Mouse (Mus musculus): ENCODE data around the gene Tubb2a. TPM values are rescaled to one million over a fixed set of nuclear protein-coding genes. Genes with fewer than 3 reads are reported as not detected.

Tubb2a gene
- total and polyA plus RNA-seq, 3 experiments: 17.6 to 43.0 (median 26.1) TPM

DNA sequence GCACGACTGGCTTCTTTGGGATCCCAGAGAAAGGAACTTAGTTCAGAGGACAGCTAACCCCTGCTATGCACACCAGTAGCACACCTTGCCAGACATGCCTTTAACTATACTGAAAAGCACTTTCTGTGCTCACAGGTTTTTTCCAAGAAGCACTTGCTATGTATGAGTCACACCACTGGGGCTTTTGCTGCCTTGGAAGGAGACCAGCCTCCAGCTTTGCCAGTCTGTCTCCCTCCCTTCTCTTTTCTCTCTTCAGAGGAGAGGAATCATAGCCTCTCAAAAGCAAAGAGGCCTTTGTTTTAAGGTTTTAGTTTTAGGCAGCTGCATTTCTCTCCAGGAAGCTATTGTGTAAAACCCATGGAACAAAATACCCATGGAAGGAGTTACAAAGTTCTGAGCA is 11.5 kb downstream of the Tubb2a start:
- H3K9me3 ChIP-seq (replicated peaks; ENCODE audit: low read length): no peaks in the 10 kb centered on the region
- in situ Hi-C loops (cut with MboI; ENCODE audit: low pct_ligation_motif_present, low pct_unique_long_range_greater_than_20kb, low sequenced_read_pairs) (no loop called here), dilution Hi-C loops (cut with MboI; ENCODE audit: extremely low pct_ligation_motif_present, extremely low pct_unique_long_range_greater_than_20kb, low sequenced_read_pairs) (no loop called here)
- H3K4me3 ChIP-seq (replicated peaks in 1 of 3; ENCODE audit: low read depth in 2 of 3, low read length in 2 of 3, poor library complexity in 1 of 3): no peak overlapping the region
- DNase-seq (ENCODE audit: extremely low read depth): no peak
- no peaks in the 10 kb centered on the region for H3K4me1 ChIP-seq (ENCODE audit: control insufficient read depth in 1 of 2, insufficient read depth in 2 of 2)
- H3K36me3 ChIP-seq (replicated peaks in 1 of 2; ENCODE audit: control insufficient read depth in 1 of 2, insufficient read depth in 1 of 2, low read length in 1 of 2): peaks cover 2 to 30% of the 10 kb centered on the region in 2 experiments
- H3K79me2 ChIP-seq (replicated peaks; ENCODE audit: control insufficient read depth, extremely low read depth, insufficient read depth, poor library complexity, severe bottlenecking): no peaks in the 10 kb centered on the region
- H3K9ac ChIP-seq (ENCODE audit: insufficient read depth, low read depth): no peak overlapping the region
- TF ChIP-seq TCF12 (IDR thresholded peaks at IDR 0.05; ENCODE audit: low read depth, low read length): no peak
- TF ChIP-seq ZNF384 (IDR thresholded peaks at IDR 0.05; ENCODE audit: low read depth, low read length): no peak
- no peak for TF ChIP-seq SIN3A (IDR thresholded peaks at IDR 0.05; ENCODE audit: low read length)
- no peak for TF ChIP-seq SMC3 (IDR thresholded peaks at IDR 0.05; ENCODE audit: low read depth, low read length)
- no peak for TF ChIP-seq MAX (IDR thresholded peaks at IDR 0.05; ENCODE audit: low read length)
- TF ChIP-seq CTCF (conservative IDR thresholded peaks at IDR 0.05 in 1 of 2, IDR thresholded peaks at IDR 0.05 in 1 of 2; ENCODE audit: low read depth in 2 of 2, low read length in 2 of 2): no peak
- TF ChIP-seq EP300 (IDR thresholded peaks at IDR 0.05; ENCODE audit: low read length): no peak
- no peak for TF ChIP-seq JUND (conservative IDR thresholded peaks at IDR 0.05; ENCODE audit: low read depth, low read length)
- TF ChIP-seq NRF1 (IDR thresholded peaks at IDR 0.05; ENCODE audit: low read depth, low read length): no peak
- TF ChIP-seq RAD21 (IDR thresholded peaks at IDR 0.05; ENCODE audit: low read depth, low read length): no peak
- no peak for TF ChIP-seq ZC3H11A (IDR thresholded peaks at IDR 0.05; ENCODE audit: low read depth, low read length)
- TF ChIP-seq MAFK (IDR thresholded peaks at IDR 0.05; ENCODE audit: insufficient replicate concordance, low read length): no peak
- TF ChIP-seq USF1 (IDR thresholded peaks at IDR 0.05; ENCODE audit: low read depth, low read length): no peak
- TF ChIP-seq POLR2A (IDR thresholded peaks at IDR 0.05; ENCODE audit: low read depth, low read length): no peak
- H3K27me3 ChIP-seq (replicated peaks): no peaks in the 10 kb centered on the region
- H3K27ac ChIP-seq (ENCODE audit: insufficient read depth, low read depth): no peak overlapping the region
- H3K4me2 ChIP-seq (ENCODE audit: insufficient read depth, low read depth, poor library complexity, severe bottlenecking): no peak overlapping the region

- Histone ChIP-seq H3K27me3 (replicated peaks) (no peaks in the 10 kb centered on the region), H3K79me2 (replicated peaks; ENCODE audit: control insufficient read depth, extremely low read depth, insufficient read depth, poor library complexity, severe bottlenecking) (no peaks in the 10 kb centered on the region), H3K36me3 (replicated peaks in 1 of 2; ENCODE audit: control insufficient read depth in 1 of 2, insufficient read depth in 1 of 2, low read length in 1 of 2) (peaks cover 2 to 32% of the 10 kb centered on the region in 2 experiments), H3K27ac (ENCODE audit: insufficient read depth, low read depth) (no peak overlapping the region), H3K4me3 (replicated peaks in 1 of 3; ENCODE audit: low read depth in 2 of 3, low read length in 2 of 3, poor library complexity in 1 of 3) (no peak overlapping the region), H3K4me1 (ENCODE audit: control insufficient read depth in 1 of 2, insufficient read depth in 2 of 2) (no peaks in the 10 kb centered on the region), H3K4me2 (ENCODE audit: insufficient read depth, low read depth, poor library complexity, severe bottlenecking) (no peak overlapping the region), H3K9ac (ENCODE audit: insufficient read depth, low read depth) (no peak overlapping the region), H3K9me3 (replicated peaks; ENCODE audit: low read length) (no peaks in the 10 kb centered on the region)
- in situ Hi-C loops (cut with MboI; ENCODE audit: low pct_ligation_motif_present, low pct_unique_long_range_greater_than_20kb, low sequenced_read_pairs) (no loop called here), dilution Hi-C loops (cut with MboI; ENCODE audit: extremely low pct_ligation_motif_present, extremely low pct_unique_long_range_greater_than_20kb, low sequenced_read_pairs) (no loop called here)
- TF ChIP-seq RCOR1 (conservative IDR thresholded peaks at IDR 0.05; ENCODE audit: low read depth, low read length) (no peak), MYC (IDR thresholded peaks at IDR 0.05; ENCODE audit: low read depth, low read length) (no peak), GABPA (IDR thresholded peaks at IDR 0.05; ENCODE audit: insufficient replicate concordance, low read depth, low read length) (no peak), MXI1 (IDR thresholded peaks at IDR 0.05; ENCODE audit: low read depth, low read length) (no peak), HCFC1 (IDR thresholded peaks at IDR 0.05; ENCODE audit: low read depth, low read length) (no peak), MAX (IDR thresholded peaks at IDR 0.05; ENCODE audit: low read length) (no peak), CTCF (conservative IDR thresholded peaks at IDR 0.05 in 1 of 2, IDR thresholded peaks at IDR 0.05 in 1 of 2; ENCODE audit: low read depth in 2 of 2, low read length in 2 of 2) (no peak), POLR2A (IDR thresholded peaks at IDR 0.05; ENCODE audit: low read depth, low read length) (no peak), MAZ (IDR thresholded peaks at IDR 0.05; ENCODE audit: low read depth, low read length) (no peak), NELFE (IDR thresholded peaks at IDR 0.05; ENCODE audit: low read depth, low read length) (no peak), CHD2 (IDR thresholded peaks at IDR 0.05; ENCODE audit: low read length) (no peak), CHD1 (IDR thresholded peaks at IDR 0.05; ENCODE audit: low read depth, low read length) (no peak), NRF1 (IDR thresholded peaks at IDR 0.05; ENCODE audit: low read depth, low read length) (no peak)
- no peak for DNase-seq (ENCODE audit: extremely low read depth)
These were observed 15.3 kb downstream of the Tubb2a start for GRCm38 (mm10) chr13:34062466-34062865.
